Mouse (Mus musculus): Measurements from ENCODE around the gene Plxdc1. TPM values are rescaled to one million over a fixed set of nuclear protein-coding genes. Genes with fewer than 3 reads are reported as not detected.

The Plxdc1 gene
- polyA plus RNA-seq, 1 experiment from 2014 or later, result 1.8 TPM

GRCm38 (mm10) chr11:97983983-97984382, 2.3 kb downstream of the Plxdc1 start:
- Histone ChIP-seq H3K27ac (no peak overlapping the region), H3K4me2 (ENCODE audit: low read length) (no peak overlapping the region), H3K9me3 (replicated peaks; ENCODE audit: low read length) (no peaks in the 10 kb centered on the region), H3K4me1 (replicated peaks; ENCODE audit: insufficient read depth, low read length) (peaks cover 4% of the 10 kb centered on the region; the same call in 1 of the 2 replicates), H3K36me3 (ENCODE audit: insufficient read depth, low read length) (no peaks in the 10 kb centered on the region), H3K9ac (ENCODE audit: low read depth, low read length) (no peak overlapping the region), H3K4me3 (replicated peaks; ENCODE audit: low read depth, low read length) (no peak overlapping the region), H3K27me3 (ENCODE audit: insufficient read depth, low read length) (0 out of 2 replicates have a peak, but pooled peaks cover 4% of the 10 kb centered on the region)
- WGBS, result 60% methylated on average over 1 of the region's 1 CpGs
- DNase-seq (ENCODE audit: low spot score) (no peak), ATAC-seq (replicated peaks; ENCODE audit: low FRiP score, low read depth) (no peak)
- peak; percentile 20; the same call in 1 of the 2 replicates for TF ChIP-seq CTCF (IDR thresholded peaks at IDR 0.05; ENCODE audit: low read depth)

- Histone ChIP-seq H3K4me3 (replicated peaks; ENCODE audit: low read depth, low read length) (no peak overlapping the region), H3K27me3 (ENCODE audit: insufficient read depth, low read length) (0 out of 2 replicates have a peak, but pooled peaks cover 4% of the 10 kb centered on the region), H3K4me1 (replicated peaks; ENCODE audit: insufficient read depth, low read length) (peaks cover 4% of the 10 kb centered on the region; the same call in 1 of the 2 replicates), H3K9ac (ENCODE audit: low read depth, low read length) (no peak overlapping the region), H3K27ac (no peak overlapping the region), H3K36me3 (ENCODE audit: insufficient read depth, low read length) (no peaks in the 10 kb centered on the region), H3K4me2 (ENCODE audit: low read length) (no peak overlapping the region), H3K9me3 (replicated peaks; ENCODE audit: low read length) (no peaks in the 10 kb centered on the region)
- ATAC-seq (replicated peaks; ENCODE audit: low FRiP score, low read depth) (no peak), DNase-seq (ENCODE audit: low spot score) (no peak)
- 72% methylated on average over 3 of the region's 3 CpGs for WGBS
- no peak for TF ChIP-seq CTCF (IDR thresholded peaks at IDR 0.05; ENCODE audit: low read depth)
These were observed 2.7 kb downstream of the Plxdc1 start for GRCm38 (mm10) chr11:97983506-97983905.

GRCm38 (mm10) chr11:97982721-97983120, 3.5 kb downstream of the Plxdc1 start:
- no peak overlapping the region for H3K4me2 ChIP-seq (ENCODE audit: low read length)
- H3K9me3 ChIP-seq (replicated peaks; ENCODE audit: low read length), result no peaks in the 10 kb centered on the region
- no peaks in the 10 kb centered on the region for H3K36me3 ChIP-seq (ENCODE audit: insufficient read depth, low read length)
- 0 out of 2 replicates have a peak, but pooled peaks cover 4% of the 10 kb centered on the region for H3K27me3 ChIP-seq (ENCODE audit: insufficient read depth, low read length)
- no peak for TF ChIP-seq CTCF (IDR thresholded peaks at IDR 0.05; ENCODE audit: low read depth)
- WGBS, result 77% methylated on average over 9 of the region's 9 CpGs
- H3K4me3 ChIP-seq (replicated peaks; ENCODE audit: low read depth, low read length), result no peak overlapping the region
- ATAC-seq (replicated peaks; ENCODE audit: low FRiP score, low read depth) (no peak), DNase-seq (ENCODE audit: low spot score) (no peak)
- no peak overlapping the region for H3K27ac ChIP-seq
- H3K4me1 ChIP-seq (replicated peaks; ENCODE audit: insufficient read depth, low read length), result peaks cover 4% of the 10 kb centered on the region; the same call in 1 of the 2 replicates
- no peak overlapping the region for H3K9ac ChIP-seq (ENCODE audit: low read depth, low read length)

GRCm38 (mm10) chr11:97980531-97980966, 5.7 kb downstream of the Plxdc1 start:
- no peak for TF ChIP-seq CTCF (IDR thresholded peaks at IDR 0.05; ENCODE audit: low read depth)
- Histone ChIP-seq H3K4me2 (ENCODE audit: low read length) (no peak overlapping the region), H3K27me3 (ENCODE audit: insufficient read depth, low read length) (no peaks in the 10 kb centered on the region), H3K27ac (no peak overlapping the region), H3K9ac (ENCODE audit: low read depth, low read length) (no peak overlapping the region), H3K4me1 (replicated peaks; ENCODE audit: insufficient read depth, low read length) (no peaks in the 10 kb centered on the region; the same call in 1 of the 2 replicates), H3K36me3 (ENCODE audit: insufficient read depth, low read length) (no peaks in the 10 kb centered on the region), H3K4me3 (replicated peaks; ENCODE audit: low read depth, low read length) (no peak overlapping the region), H3K9me3 (replicated peaks; ENCODE audit: low read length) (no peaks in the 10 kb centered on the region)
- no peak for DNase-seq (ENCODE audit: low spot score)
- 65% methylated on average over 9 of the region's 9 CpGs for WGBS
- ATAC-seq (replicated peaks; ENCODE audit: low FRiP score, low read depth), result no peak

- no peaks in the 10 kb centered on the region; the same call in 1 of the 2 replicates for H3K4me1 ChIP-seq (replicated peaks; ENCODE audit: insufficient read depth, low read length)
These were observed 6.3 kb downstream of the Plxdc1 start for GRCm38 (mm10) chr11:97979824-97980495.

GRCm38 (mm10) chr11:97978392-97978791, 7.9 kb downstream of the Plxdc1 start:
- 84% methylated on average over 13 of the region's 13 CpGs for WGBS
- ATAC-seq (replicated peaks; ENCODE audit: low FRiP score, low read depth), result no peak

More at GRCm38 (mm10) chr11:97979824-97980495, 6.3 kb downstream of the Plxdc1 start:
- TF ChIP-seq CTCF (IDR thresholded peaks at IDR 0.05; ENCODE audit: low read depth), result no peak
- H3K4me2 ChIP-seq (ENCODE audit: low read length), result no peak overlapping the region
- WGBS, result 77% methylated on average over 10 of the region's 10 CpGs
- DNase-seq (ENCODE audit: low spot score) (no peak), ATAC-seq (replicated peaks; ENCODE audit: low FRiP score, low read depth) (no peak)
- H3K27me3 ChIP-seq (ENCODE audit: insufficient read depth, low read length), result no peaks in the 10 kb centered on the region
- H3K9me3 ChIP-seq (replicated peaks; ENCODE audit: low read length), result no peaks in the 10 kb centered on the region
- H3K27ac ChIP-seq, result no peak overlapping the region
- no peaks in the 10 kb centered on the region for H3K36me3 ChIP-seq (ENCODE audit: insufficient read depth, low read length)
- no peak overlapping the region for H3K9ac ChIP-seq (ENCODE audit: low read depth, low read length)
- no peak overlapping the region for H3K4me3 ChIP-seq (replicated peaks; ENCODE audit: low read depth, low read length)

More at GRCm38 (mm10) chr11:97978392-97978791, 7.9 kb downstream of the Plxdc1 start:
- H3K36me3 ChIP-seq (ENCODE audit: insufficient read depth, low read length), result no peaks in the 10 kb centered on the region
- no peaks in the 10 kb centered on the region for H3K27me3 ChIP-seq (ENCODE audit: insufficient read depth, low read length)
- H3K4me2 ChIP-seq (ENCODE audit: low read length), result no peak overlapping the region
- H3K4me3 ChIP-seq (replicated peaks; ENCODE audit: low read depth, low read length), result no peak overlapping the region
- DNase-seq (ENCODE audit: low spot score), result no peak
- TF ChIP-seq CTCF (IDR thresholded peaks at IDR 0.05; ENCODE audit: low read depth), result no peak
- no peak overlapping the region for H3K27ac ChIP-seq
- no peaks in the 10 kb centered on the region; the same call in 1 of the 2 replicates for H3K4me1 ChIP-seq (replicated peaks; ENCODE audit: insufficient read depth, low read length)
- no peak overlapping the region for H3K9ac ChIP-seq (ENCODE audit: low read depth, low read length)
- H3K9me3 ChIP-seq (replicated peaks; ENCODE audit: low read length), result no peaks in the 10 kb centered on the region
